ENCODE assay signal across 26 mouse cellular contexts in the genomic region with DNA sequence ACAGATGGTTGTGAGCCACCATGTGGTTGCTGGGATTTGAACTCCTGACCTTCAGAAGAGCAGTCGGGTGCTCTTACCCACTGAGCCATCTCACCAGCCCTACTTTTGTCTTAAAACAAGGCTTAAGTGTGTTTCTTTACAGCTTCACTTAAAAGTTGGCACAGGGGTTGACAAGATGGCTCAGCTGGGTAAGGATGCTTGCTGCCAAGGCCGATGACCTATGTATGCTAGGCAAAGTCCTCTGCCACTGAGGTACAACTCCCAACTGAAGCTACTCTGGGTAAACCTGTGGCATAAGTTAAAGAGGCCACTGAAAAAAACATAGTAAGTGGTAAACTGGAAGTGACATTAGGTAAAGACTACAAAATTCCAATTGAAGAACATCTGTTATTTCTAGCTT. TPM values are rescaled to one million over a fixed set of nuclear protein-coding genes. Genes with fewer than 3 reads are reported as not detected.
DNase-seq lines count a peak whose midpoint lies in the region; ATAC-seq and TF ChIP-seq lines count a peak whose summit lies in the region.
"Had no signal": no experiment of that assay in that cellular context is flagged by ENCODE, and none has a peak within 500 bp of the region (broad histone marks: within the 10 kb centered on the region; RNA-seq: fewer than 3 reads in every experiment).

No protein-coding gene starts in this region.

- peak; percentile 74 for DNase-seq in kidney, adult 2 months
- DNase-seq in kidney, adult 18-20 months: no peak
- peak; percentile 35 to 52 for DNase-seq in kidney, postnatal 25 days
- no peak for DNase-seq in liver, embryonic 11.5 days (ENCODE audit: low spot score)
- no peak for DNase-seq in right cerebral cortex, postnatal 4 days
- DNase-seq: adrenal gland, adult 2 months; adrenal gland, postnatal 14 days; cerebellum, adult 11-12 months; cerebellum, adult 8-10 months; cerebellum, postnatal 10 days; cerebellum, postnatal 36 days; embryo, embryonic 11 days; gastrocnemius, postnatal 14 days; heart, adult 11 months had no signal

- no peaks in the 10 kb centered on the region; the same call in 1 of the 2 replicates for H3K36me3 ChIP-seq in kidney, adult 2 months (ENCODE audit: control insufficient read depth, insufficient read depth, low read length)
- peaks cover 20% of the 10 kb centered on the region for H3K36me3 ChIP-seq in kidney, embryonic 16.5 days (ENCODE audit: insufficient read depth, low read length)
- peaks cover 52% of the 10 kb centered on the region for H3K36me3 ChIP-seq in liver, embryonic 12.5 days
- H3K36me3 ChIP-seq in liver, embryonic 11.5 days (ENCODE audit: control insufficient read depth, insufficient read depth, low read length): peaks cover 16% of the 10 kb centered on the region

- no peaks in the 10 kb centered on the region for H3K27me3 ChIP-seq in kidney, adult 2 months (replicated peaks; ENCODE audit: control insufficient read depth, insufficient read depth, low read length)
- H3K27me3 ChIP-seq in kidney, embryonic 16.5 days (ENCODE audit: insufficient read depth, low read length): no peaks in the 10 kb centered on the region
- no peaks in the 10 kb centered on the region for H3K27me3 ChIP-seq in liver, embryonic 12.5 days (replicated peaks)
- no peaks in the 10 kb centered on the region for H3K27me3 ChIP-seq in liver, embryonic 11.5 days (replicated peaks; ENCODE audit: control insufficient read depth, insufficient read depth, low read length)
- H3K27me3 ChIP-seq: embryonic facial prominence, embryonic 13.5 days; forebrain, embryonic 12.5 days; forebrain, embryonic 15.5 days; hindbrain, embryonic 12.5 days; hindbrain, embryonic 15.5 days had no signal

- no peak overlapping the region for H3K4me2 ChIP-seq in kidney, embryonic 16.5 days (replicated peaks; ENCODE audit: low read depth, low read length)
- no peak overlapping the region for H3K4me2 ChIP-seq in liver, embryonic 12.5 days
- H3K4me2 ChIP-seq in liver, embryonic 11.5 days: no peak overlapping the region
- H3K4me2 ChIP-seq: embryonic facial prominence, embryonic 13.5 days; forebrain, embryonic 12.5 days; forebrain, embryonic 15.5 days; heart, embryonic 11.5 days; hindbrain, embryonic 12.5 days; hindbrain, embryonic 15.5 days had no signal

- ATAC-seq in kidney, embryonic 16.5 days (ENCODE audit: low FRiP score, low TSS enrichment): no peak
- no peak for ATAC-seq in liver, embryonic 12.5 days
- ATAC-seq in liver, embryonic 11.5 days (replicated peaks; ENCODE audit: low FRiP score): no peak
- ATAC-seq: CD4-positive, CD25-positive, alpha-beta regulatory T cell, adult 4 months; forebrain, embryonic 15.5 days had no signal

- no peak overlapping the region for H3K27ac ChIP-seq in kidney, adult 2 months (ENCODE audit: insufficient read depth, low read depth, low read length)
- no peak overlapping the region for H3K27ac ChIP-seq in kidney, embryonic 16.5 days (ENCODE audit: low read length)
- H3K27ac ChIP-seq in liver, embryonic 12.5 days: peak overlapping the region; percentile 42; the same call in 1 of the 2 replicates
- no peak overlapping the region for H3K27ac ChIP-seq in liver, embryonic 11.5 days (ENCODE audit: low read depth, low read length)
- H3K27ac ChIP-seq: embryonic facial prominence, embryonic 10.5 days; embryonic facial prominence, embryonic 13.5 days; forebrain, embryonic 12.5 days; forebrain, embryonic 15.5 days; hindbrain, embryonic 12.5 days; hindbrain, embryonic 15.5 days had no signal

- no peak overlapping the region for H3K4me3 ChIP-seq in kidney, adult 2 months (ENCODE audit: insufficient read depth, low read depth, low read length)
- no peak overlapping the region for H3K4me3 ChIP-seq in kidney, embryonic 16.5 days (ENCODE audit: low read length)
- no peak overlapping the region for H3K4me3 ChIP-seq in liver, embryonic 12.5 days
- H3K4me3 ChIP-seq in liver, embryonic 11.5 days (ENCODE audit: low read depth, low read length): no peak overlapping the region
- H3K4me3 ChIP-seq: embryonic facial prominence, embryonic 10.5 days; embryonic facial prominence, embryonic 13.5 days; erythroblast, embryonic 14.5 days; forebrain, embryonic 12.5 days; forebrain, embryonic 15.5 days; hindbrain, embryonic 12.5 days; hindbrain, embryonic 15.5 days had no signal

- H3K9ac ChIP-seq in kidney, embryonic 16.5 days (replicated peaks; ENCODE audit: low read length): no peak overlapping the region
- no peak overlapping the region for H3K9ac ChIP-seq in liver, embryonic 12.5 days
- no peak overlapping the region for H3K9ac ChIP-seq in liver, embryonic 11.5 days (ENCODE audit: low read depth, low read length)
- H3K9ac ChIP-seq: embryonic facial prominence, embryonic 13.5 days; forebrain, embryonic 12.5 days; forebrain, embryonic 15.5 days; hindbrain, embryonic 12.5 days; hindbrain, embryonic 15.5 days had no signal

- H3K4me1 ChIP-seq in kidney, adult 2 months (ENCODE audit: control insufficient read depth, insufficient read depth, low read length): peaks cover 11% of the 10 kb centered on the region; the same call in 1 of the 2 replicates
- peaks cover 10% of the 10 kb centered on the region; the same call in 1 of the 2 replicates for H3K4me1 ChIP-seq in kidney, embryonic 16.5 days (ENCODE audit: insufficient read depth, low read length)
- H3K4me1 ChIP-seq in liver, embryonic 12.5 days: peaks cover 36% of the 10 kb centered on the region
- no peaks in the 10 kb centered on the region; the same call in 1 of the 2 replicates for H3K4me1 ChIP-seq in liver, embryonic 11.5 days (replicated peaks; ENCODE audit: control insufficient read depth, insufficient read depth, low read length)
- H3K4me1 ChIP-seq: embryonic facial prominence, embryonic 10.5 days had no signal

- TF ChIP-seq CTCF in kidney, adult 2 months (conservative IDR thresholded peaks at IDR 0.05; ENCODE audit: insufficient read depth, insufficient read length, low read depth, low read length): no peak

- 0 out of 2 replicates have a peak, but pooled peaks cover 3% of the 10 kb centered on the region for H3K9me3 ChIP-seq in kidney, embryonic 16.5 days (ENCODE audit: low read length)
- H3K9me3 ChIP-seq in liver, embryonic 12.5 days (replicated peaks): no peaks in the 10 kb centered on the region
- no peaks in the 10 kb centered on the region for H3K9me3 ChIP-seq in liver, embryonic 11.5 days (ENCODE audit: control insufficient read depth, low read length)
- H3K9me3 ChIP-seq: embryonic facial prominence, embryonic 13.5 days; forebrain, embryonic 15.5 days; hindbrain, embryonic 12.5 days; hindbrain, embryonic 15.5 days had no signal

- TF ChIP-seq POLR2A in kidney, adult 2 months (IDR thresholded peaks at IDR 0.05; ENCODE audit: low read depth, low read length): no peak

- WGBS in kidney, adult 2 months: 60% methylated on average over 2 of the region's 2 CpGs
- 86% methylated on average over 2 of the region's 2 CpGs for WGBS in kidney, embryonic 16.5 days
- 81% methylated on average over 2 of the region's 2 CpGs for WGBS in liver, embryonic 12.5 days (ENCODE audit: insufficient replicate concordance)
- whole genome bisulfite sequencing in liver, embryonic 11.5 days: 94% methylated on average over 2 of the region's 2 CpGs

RNA-seq across cellular contexts. Expression of gene Ube2r2, which starts 7.1 kb away (rescaled TPM):
- polyA plus RNA-seq in kidney, adult 2 months (2012; rRNA removed): 59.7 and 67.4 TPM in 2 replicates
- polyA plus RNA-seq in kidney, embryonic 16.5 days (2015; fragmentation: Nextera tagmentation; extraction: Ambion mirVana): 76.1 and 86.1 TPM in 2 replicates
- polyA plus RNA-seq in liver, embryonic 12.5 days (2016; fragmentation: Nextera tagmentation; extraction: Ambion mirVana): 39.9 and 44.8 TPM in 2 replicates
- polyA plus RNA-seq in liver, embryonic 11.5 days (2014; fragmentation: Nextera tagmentation; extraction: Ambion mirVana): 46.7 and 49.2 TPM in 2 replicates

RNA-seq across cellular contexts. Expression of gene Nol6, which starts 18.3 kb away (rescaled TPM):
- polyA plus RNA-seq in kidney, adult 2 months (2012; rRNA removed): 29.0 and 29.3 TPM in 2 replicates
- 34.7 and 37.8 TPM in 2 replicates for polyA plus RNA-seq in kidney, embryonic 16.5 days (2015; fragmentation: Nextera tagmentation; extraction: Ambion mirVana)
- polyA plus RNA-seq in liver, embryonic 12.5 days (2016; fragmentation: Nextera tagmentation; extraction: Ambion mirVana): 21.9 and 22.0 TPM in 2 replicates
- polyA plus RNA-seq in liver, embryonic 11.5 days (2014; fragmentation: Nextera tagmentation; extraction: Ambion mirVana): 35.8 and 39.8 TPM in 2 replicates

RNA-seq across cellular contexts. Expression of gene Aqp3, which starts 44.6 kb away (rescaled TPM):
- 311 and 352 TPM in 2 replicates for polyA plus RNA-seq in kidney, adult 2 months (2012; rRNA removed)
- 55.3 and 56.8 TPM in 2 replicates for polyA plus RNA-seq in kidney, embryonic 16.5 days (2015; fragmentation: Nextera tagmentation; extraction: Ambion mirVana)
- polyA plus RNA-seq in liver, embryonic 12.5 days (2016; fragmentation: Nextera tagmentation; extraction: Ambion mirVana): 20.9 and 22.3 TPM in 2 replicates
- 12.7 and 15.7 TPM in 2 replicates for polyA plus RNA-seq in liver, embryonic 11.5 days (2014; fragmentation: Nextera tagmentation; extraction: Ambion mirVana)
- polyA plus RNA-seq: cortical plate, adult 2 months had no signal

Comparison
In these comparisons a context has a peak if more than half of its experiments do, and no peak if none do; other contexts are left out.
1. DNase-seq: peak in kidney, adult 2 months (single experiment) and kidney, postnatal 25 days (2 of 2); none in kidney, adult 18-20 months (single experiment), liver, embryonic 11.5 days (single experiment) and right cerebral cortex, postnatal 4 days (single experiment).